Mouse (Mus musculus) thymus, adult 18-20 months (tissue): ENCODE data around the gene Itprip.

Experiments
- DNase-seq, 2 experiments: peaks; one replicate each; pipeline ENCODE4 v3.0.0; 2022; ENCODE audit warnings: mixed read lengths in 2 of 2

The Itprip gene

GRCm38 (mm10) chr19:47849735-47850134 lies 69.4 kb downstream of the Itprip start:
- DNase-seq: no peak
